Mouse (Mus musculus) cerebellum, adult 9-11 months (tissue): Measurements from ENCODE around the gene Bmp5.
"Not testable (repeated sequence)": the region's sequence is repeated elsewhere in the genome, so short reads cannot be mapped to it uniquely, and the experiment has no call there.

Source experiments
- DNase-seq: peaks from one replicate; pipeline ENCODE4 v3.0.0; 2022

Gene Bmp5

DNA sequence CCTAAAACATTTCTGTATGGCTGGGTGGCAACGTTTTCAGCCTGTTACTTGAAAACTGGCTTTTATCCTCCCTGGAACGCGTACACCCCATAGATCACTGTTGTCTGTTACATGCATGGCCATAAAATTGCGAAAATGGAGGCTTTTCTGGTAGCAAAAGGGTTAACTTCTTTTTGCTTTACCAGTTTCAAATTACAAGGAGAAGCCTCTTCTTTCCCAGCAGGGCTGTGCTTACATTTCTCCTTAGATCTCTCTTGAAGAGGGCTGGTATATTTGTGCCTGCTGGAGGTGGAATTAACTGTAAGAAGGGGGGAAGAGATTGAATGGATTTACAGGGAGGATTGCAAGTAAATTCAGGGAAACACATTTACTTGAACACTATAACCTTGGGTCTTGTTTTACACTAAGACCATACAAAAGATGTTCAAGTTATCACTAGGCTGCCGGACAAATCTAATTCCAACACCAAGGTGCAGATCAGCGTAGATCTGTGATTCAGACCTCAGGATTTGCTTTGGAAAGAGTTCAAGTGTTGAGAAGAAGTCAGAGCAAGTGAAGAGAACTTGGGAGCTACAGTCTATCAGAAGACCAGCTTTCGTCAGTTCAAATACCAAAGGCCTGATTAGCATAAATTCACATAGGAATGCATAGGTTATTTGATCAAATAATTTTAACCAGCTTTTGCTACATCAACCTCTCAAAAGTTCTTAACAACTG, at the start of gene Bmp5:
Gene Bmp5, plus strand, starts transcription at position 236 of the 717 bp plus-strand sequence.
- no peak for DNase-seq

DNA sequence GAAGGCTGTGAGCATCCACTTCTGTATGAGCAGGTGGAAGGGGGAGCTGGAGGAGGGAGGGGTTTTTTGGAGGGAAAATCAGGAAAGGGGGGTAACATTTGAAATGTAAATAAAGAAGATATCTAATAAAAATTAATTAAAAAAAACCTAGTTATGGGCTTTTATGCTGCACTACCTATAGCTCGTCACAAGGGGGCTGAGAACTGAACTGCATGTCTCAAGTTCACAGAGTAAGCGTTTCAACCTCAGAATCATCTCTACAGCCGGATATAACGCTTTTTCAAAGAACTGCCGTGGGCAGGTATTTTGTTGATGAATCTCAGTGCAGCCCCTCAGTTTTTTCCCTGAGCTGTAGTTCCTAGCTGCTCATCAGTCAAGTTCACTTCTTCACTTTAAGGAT, 15.1 kb upstream of the Bmp5 start:
- no peak for DNase-seq

DNA sequence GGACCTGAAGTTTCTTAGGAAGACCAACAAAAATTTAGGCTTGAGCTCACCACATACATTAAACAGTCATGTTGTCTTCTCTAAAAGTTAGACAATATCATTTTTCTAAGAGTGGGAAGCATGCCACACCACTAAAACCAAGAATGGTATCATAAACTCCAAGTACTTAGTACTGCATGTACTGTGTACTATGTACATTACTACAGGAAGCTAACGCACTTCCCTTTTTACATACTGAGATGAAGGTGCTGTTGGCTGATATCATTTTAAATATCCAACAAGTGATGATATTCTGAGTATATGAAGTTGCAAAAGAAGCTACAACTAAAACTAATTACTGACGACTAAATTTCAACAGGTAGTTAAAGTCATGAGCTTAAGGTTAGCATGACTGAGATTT, 13.6 kb upstream of the Bmp5 start:
- DNase-seq, result no peak

- no peak for DNase-seq
Measured at GRCm38 (mm10) chr9:75762487-75762886, 12.7 kb upstream of the Bmp5 start.

DNA sequence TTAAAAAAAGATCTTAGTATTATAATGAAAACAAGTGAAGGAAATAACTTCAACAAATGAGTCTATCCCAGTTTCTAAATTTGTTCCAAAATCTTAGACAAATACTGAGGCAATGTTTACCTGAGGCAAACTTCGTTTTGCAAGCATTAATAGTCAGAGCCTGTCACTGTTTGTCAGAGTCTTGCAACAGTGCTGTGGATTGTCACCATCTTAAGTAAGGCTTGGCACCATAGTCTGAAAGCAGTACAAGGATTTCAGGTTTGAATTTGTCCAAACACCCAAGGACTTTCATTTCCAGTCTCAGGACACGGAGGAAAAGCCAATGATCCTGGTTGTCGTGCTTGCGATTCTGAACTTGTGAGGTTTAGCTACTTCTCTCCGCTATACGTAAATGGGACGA, 10.4 kb upstream of the Bmp5 start:
- DNase-seq, result no peak

GRCm38 (mm10) chr9:75766521-75766920, 8.6 kb upstream of the Bmp5 start:
- DNase-seq, result no peak

DNA sequence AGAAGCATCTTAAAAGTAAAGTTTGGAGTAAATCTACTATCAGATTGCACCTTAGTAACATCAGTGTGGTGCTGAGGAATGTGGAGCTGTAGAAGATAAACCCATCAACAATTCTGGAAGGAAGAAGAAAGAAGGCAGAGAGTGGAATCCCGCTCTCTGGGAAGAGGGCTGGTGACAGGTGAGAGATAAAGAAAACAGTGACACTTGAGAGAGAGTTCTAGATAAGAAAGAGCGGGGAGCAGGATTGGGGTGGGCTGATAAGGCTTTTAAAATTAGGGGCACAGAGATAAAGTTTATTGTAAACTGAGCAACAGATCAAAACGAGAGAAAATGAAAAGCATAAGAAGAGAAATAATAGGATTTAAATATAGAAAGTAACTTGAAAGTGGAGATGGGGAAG, 6.1 kb upstream of the Bmp5 start:
- DNase-seq, result no peak

DNA sequence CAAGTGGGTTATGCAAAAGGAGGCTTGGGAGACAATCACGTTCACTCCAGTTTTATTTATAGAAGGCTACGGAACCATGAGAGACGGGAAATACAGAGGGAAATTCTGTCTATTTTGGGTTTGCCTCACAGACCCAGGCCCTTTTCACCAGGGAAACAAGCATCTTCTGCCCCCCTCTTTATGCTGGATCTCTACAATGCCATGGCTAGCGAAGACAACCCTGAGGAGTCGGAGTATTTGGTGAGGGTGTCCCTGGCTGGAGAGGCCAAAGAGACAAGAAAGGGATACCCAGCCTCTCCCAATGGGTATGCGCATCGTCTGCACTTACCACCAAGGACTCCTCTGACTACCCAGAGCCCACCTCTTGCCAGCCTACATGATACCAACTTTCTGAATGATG, 989 bp downstream of the Bmp5 start:
- no peak for DNase-seq

DNA sequence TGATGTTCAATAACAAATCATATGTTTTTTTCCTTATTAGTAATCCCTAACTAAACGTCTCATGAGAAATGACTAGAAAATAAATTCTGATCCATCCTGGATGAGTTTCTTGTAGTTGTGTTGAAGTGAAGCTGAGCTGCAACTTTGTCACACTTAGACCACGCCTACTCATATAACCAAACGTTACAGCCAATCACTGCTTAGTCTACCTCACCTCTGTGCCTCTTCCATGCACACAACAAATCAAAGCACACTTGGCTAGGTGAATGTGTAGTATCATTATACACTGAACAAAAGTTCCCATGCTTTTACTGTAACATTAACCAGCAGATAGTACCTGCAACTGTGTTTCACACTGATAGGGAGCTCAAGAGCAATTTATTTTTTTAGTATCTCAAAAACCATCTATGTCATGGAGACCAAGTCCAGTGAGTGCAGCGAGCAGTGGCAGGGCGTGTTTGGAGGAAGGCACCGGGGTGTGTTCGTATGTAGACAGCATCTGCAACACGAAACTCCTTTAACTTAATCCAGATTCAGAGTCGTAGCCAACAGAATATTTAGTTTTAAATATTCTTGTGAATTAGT, 3.7 kb downstream of the Bmp5 start:
- DNase-seq, result no peak

DNA sequence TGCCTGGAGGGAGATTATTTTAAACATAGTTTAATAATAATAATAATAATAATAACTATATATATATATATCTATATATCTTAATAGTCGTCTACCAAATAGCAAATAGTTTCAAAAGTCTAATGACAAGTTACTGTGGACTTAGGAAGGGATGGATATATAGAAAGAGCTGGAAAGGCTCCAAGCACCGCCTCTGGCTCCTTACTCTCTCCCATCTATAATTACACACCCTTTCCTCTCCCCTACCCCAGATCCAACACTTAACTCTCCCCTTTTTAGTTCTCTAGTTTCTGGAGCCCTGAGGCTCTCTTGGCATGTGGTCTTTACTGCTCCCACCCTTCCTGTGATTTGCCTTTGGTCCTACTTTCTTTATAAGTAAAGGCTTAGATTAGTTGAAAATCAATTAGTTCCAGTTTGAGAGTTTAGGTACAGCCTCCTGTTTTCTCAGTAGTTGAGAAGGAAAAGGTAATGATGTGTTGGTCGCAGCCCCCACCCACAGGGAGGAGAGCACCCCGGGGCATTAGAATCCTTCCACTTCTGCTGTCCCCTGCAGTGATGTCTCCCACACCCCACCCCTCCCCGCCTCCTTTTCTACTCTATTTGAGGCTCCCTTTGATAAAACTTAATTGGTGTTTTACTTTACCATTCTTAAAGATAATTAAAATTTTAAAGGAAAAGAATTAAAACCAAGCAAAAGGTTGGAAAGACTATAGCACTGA, 5.6 kb downstream of the Bmp5 start:
- DNase-seq, result no peak

GRCm38 (mm10) chr9:75781600-75781999, 6.4 kb downstream of the Bmp5 start:
- DNase-seq, result no peak

DNA sequence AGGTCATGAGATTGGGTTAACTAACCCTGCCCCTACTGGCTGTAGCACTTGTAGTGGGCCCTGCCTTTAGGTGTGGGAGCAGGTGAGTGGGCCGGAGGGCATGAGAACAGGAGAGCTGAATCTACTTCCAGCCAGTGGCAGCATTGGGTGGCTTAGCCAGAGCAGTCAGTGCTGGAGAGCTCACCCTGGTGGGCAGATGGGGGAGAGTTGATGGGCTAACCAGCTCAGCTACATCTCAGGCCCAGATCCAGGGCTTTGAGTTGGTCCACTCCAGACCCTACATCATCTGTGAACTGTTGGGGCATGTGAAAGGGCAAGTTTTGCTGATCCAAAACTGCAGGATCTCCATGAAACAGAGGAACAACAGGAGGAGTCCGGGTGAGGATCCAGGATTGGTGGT, 8.4 kb downstream of the Bmp5 start:
- peak; percentile 19 for DNase-seq

DNA sequence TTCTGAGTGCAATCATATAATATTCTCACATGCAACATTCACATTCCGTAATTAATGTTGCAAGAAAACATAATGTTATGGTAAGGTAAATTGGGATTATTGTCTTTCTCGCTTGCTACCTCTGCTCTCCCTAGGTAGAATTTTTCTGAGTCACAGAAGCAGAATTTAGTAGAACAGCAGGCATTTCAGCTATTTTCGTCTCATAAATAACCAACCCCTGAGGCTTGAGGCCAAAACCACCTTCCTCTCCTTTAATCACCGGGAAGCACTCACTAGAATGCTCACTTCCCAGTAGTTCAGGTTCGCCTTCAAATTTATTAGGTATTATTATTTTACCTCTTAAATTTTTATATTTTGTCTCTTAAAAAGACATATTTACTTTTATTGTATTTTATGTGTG, 10.8 kb downstream of the Bmp5 start:
- peak; percentile 59 for DNase-seq

- no peak for DNase-seq
Measured at GRCm38 (mm10) chr9:75787121-75787520, 12.0 kb downstream of the Bmp5 start.

- peak; percentile 36 for DNase-seq
Measured at GRCm38 (mm10) chr9:75789879-75790428, 14.8 kb downstream of the Bmp5 start.

DNA sequence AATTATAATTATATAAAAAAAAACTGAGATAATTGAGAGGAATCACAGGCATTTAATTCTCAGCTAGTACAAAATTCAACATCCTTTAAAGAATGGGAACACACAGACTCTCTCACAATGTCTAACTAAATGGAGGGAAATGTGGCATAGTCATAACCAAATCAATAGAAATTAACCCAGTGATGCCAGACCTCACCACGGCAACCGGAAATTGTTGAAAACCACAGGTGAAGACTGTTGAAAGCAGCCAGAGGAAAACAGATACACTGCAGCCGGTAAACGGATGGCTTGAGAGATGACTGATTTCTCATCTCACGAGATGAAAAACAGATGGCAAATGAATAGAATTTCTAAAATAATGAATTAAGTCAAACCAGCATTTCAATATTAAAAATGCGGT, 29.8 kb downstream of the Bmp5 start:
- DNase-seq, result no peak

- not testable (repeated sequence) for DNase-seq
Measured at GRCm38 (mm10) chr9:75808179-75808578, 33.0 kb downstream of the Bmp5 start.

- DNase-seq, result no peak
Measured at GRCm38 (mm10) chr9:75808659-75809058, 33.5 kb downstream of the Bmp5 start.

- DNase-seq, result no peak
Measured at GRCm38 (mm10) chr9:75815161-75815560, 40.0 kb downstream of the Bmp5 start.

GRCm38 (mm10) chr9:75818400-75818799, 43.2 kb downstream of the Bmp5 start:
- no peak for DNase-seq

- DNase-seq, result no peak
Measured at GRCm38 (mm10) chr9:75832468-75832867, 57.3 kb downstream of the Bmp5 start.

- no peak for DNase-seq
Measured at GRCm38 (mm10) chr9:75833189-75833732, 58.1 kb downstream of the Bmp5 start.

- no peak for DNase-seq
Measured at GRCm38 (mm10) chr9:75839450-75839849, 64.3 kb downstream of the Bmp5 start.

DNA sequence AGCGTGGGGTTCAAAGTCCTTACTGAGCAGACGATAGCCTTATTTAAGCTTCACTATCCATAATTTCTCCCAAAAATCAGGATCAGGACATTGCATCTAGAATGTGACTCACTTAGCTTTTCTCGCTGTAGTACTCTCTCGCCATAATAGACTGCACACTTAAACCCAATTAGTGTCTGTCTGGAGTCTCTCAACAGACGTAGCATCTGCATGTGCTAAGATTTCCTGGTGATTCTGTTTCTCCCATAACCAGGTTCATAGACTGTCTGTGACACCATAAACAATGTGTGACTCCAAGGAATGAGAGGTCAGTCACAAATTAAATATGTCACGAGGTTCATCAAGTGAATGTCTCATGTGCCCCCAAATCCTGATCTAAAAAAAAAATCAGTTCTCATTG, 65.7 kb downstream of the Bmp5 start:
- no peak for DNase-seq
